In the genomic region with DNA sequence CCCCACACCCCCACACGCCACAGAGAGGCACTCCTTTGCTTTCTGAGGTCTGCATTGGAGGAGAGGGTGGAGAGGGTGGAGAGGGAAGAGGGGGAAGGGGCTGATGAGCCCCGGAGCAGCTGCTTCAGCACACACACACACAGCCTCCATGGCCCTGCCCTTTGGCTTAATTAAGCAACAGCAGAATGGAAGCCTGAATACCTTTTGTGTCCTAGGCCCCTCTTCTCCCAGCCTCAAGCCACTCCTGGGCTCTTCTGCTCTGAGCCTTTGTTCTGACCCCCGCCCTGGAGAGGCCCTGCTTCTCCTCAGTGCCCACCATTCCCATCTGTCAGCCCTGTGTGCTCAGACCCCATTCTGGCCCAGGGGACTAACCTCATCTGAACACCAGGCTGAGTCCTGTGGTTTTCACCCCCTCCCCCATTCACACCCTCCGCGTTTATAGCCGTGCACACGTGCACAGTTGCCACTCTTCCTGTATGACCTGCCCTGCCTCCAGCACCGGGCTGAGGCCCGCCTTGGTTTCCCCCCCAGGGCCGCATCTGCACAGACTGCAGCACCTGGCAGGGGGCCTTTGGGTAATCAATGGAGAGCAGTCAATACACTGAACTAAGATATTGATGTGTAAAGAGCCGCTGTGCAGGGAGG, we compare ENCODE assay signal across 8 mouse cellular contexts.
DNase-seq lines count a peak whose midpoint lies in the region; ATAC-seq and TF ChIP-seq lines count a peak whose summit lies in the region.

No protein-coding gene starts in this region.

- no peak for TF ChIP-seq EP300 in heart, adult 2 months (IDR thresholded peaks at IDR 0.05; ENCODE audit: insufficient read depth, low read depth, low read length)

- TF ChIP-seq POLR2A in heart, adult 2 months (IDR thresholded peaks at IDR 0.05; ENCODE audit: insufficient read depth, low read depth, low read length) = no peak
- no peak for TF ChIP-seq POLR2A in lung, adult 2 months (IDR thresholded peaks at IDR 0.05; ENCODE audit: borderline replicate concordance, extremely low read depth, low read depth, low read length)

- WGBS in heart, embryonic 15.5 days = 54% methylated on average over 11 of the region's 11 CpGs
- WGBS in heart, adult 2 months = 62% methylated on average over 11 of the region's 11 CpGs
- WGBS in embryonic facial prominence, embryonic 14.5 days = 21% methylated on average over 11 of the region's 11 CpGs
- 19% methylated on average over 11 of the region's 11 CpGs for WGBS in limb, embryonic 10.5 days
- WGBS in lung, adult 2 months = 52% methylated on average over 11 of the region's 11 CpGs

- H3K36me3 ChIP-seq in heart, embryonic 15.5 days = no peaks in the 10 kb centered on the region
- no peaks in the 10 kb centered on the region for H3K36me3 ChIP-seq in heart, adult 2 months (ENCODE audit: control insufficient read depth, insufficient read depth, low read length)
- H3K36me3 ChIP-seq in embryonic facial prominence, embryonic 14.5 days (ENCODE audit: control insufficient read depth, insufficient read depth, low read length) = no peaks in the 10 kb centered on the region
- no peaks in the 10 kb centered on the region for H3K36me3 ChIP-seq in limb, embryonic 10.5 days

- peaks cover 9% of the 10 kb centered on the region for H3K4me1 ChIP-seq in heart, embryonic 15.5 days (replicated peaks)
- H3K4me1 ChIP-seq in heart, adult 2 months (ENCODE audit: control insufficient read depth, insufficient read depth, low read length) = no peaks in the 10 kb centered on the region
- H3K4me1 ChIP-seq in embryonic facial prominence, embryonic 14.5 days (ENCODE audit: control insufficient read depth, insufficient read depth, low read length) = peaks cover 3% of the 10 kb centered on the region; the same call in 1 of the 2 replicates
- peaks cover 47% of the 10 kb centered on the region for H3K4me1 ChIP-seq in limb, embryonic 10.5 days
- H3K4me1 ChIP-seq in lung, adult 2 months (ENCODE audit: control insufficient read depth, insufficient read depth, low read length) = no peaks in the 10 kb centered on the region

- no peaks in the 10 kb centered on the region for H3K9me3 ChIP-seq in heart, embryonic 15.5 days (replicated peaks)
- no peaks in the 10 kb centered on the region for H3K9me3 ChIP-seq in embryonic facial prominence, embryonic 14.5 days (ENCODE audit: control insufficient read depth, low read length)
- H3K9me3 ChIP-seq in limb, embryonic 10.5 days (replicated peaks) = no peaks in the 10 kb centered on the region

- DNase-seq in heart, adult 2 months = no peak
- peak; percentile 75 for DNase-seq in embryonic facial prominence, embryonic 14.5 days (ENCODE audit: low spot score)
- DNase-seq in limb, embryonic 10.5 days (ENCODE audit: low spot score) = peak; percentile 56
- peak; percentile 81 for DNase-seq in retina, embryonic 14.5 days (ENCODE audit: low spot score)
- no peak for DNase-seq in adrenal gland, adult 8-10 months
- no peak for DNase-seq in lung, adult 2 months
- DNase-seq in yolk sac, embryonic 10.5 days (ENCODE audit: low spot score) = no peak

- H3K4me2 ChIP-seq in heart, embryonic 15.5 days = no peak overlapping the region
- no peak overlapping the region for H3K4me2 ChIP-seq in embryonic facial prominence, embryonic 14.5 days (ENCODE audit: low read depth, low read length)

- peaks cover 10% of the 10 kb centered on the region for H3K27me3 ChIP-seq in heart, embryonic 15.5 days
- no peaks in the 10 kb centered on the region for H3K27me3 ChIP-seq in heart, adult 2 months (ENCODE audit: control insufficient read depth, insufficient read depth, low read length)
- H3K27me3 ChIP-seq in embryonic facial prominence, embryonic 14.5 days (replicated peaks; ENCODE audit: control insufficient read depth, insufficient read depth, low read length) = no peaks in the 10 kb centered on the region
- H3K27me3 ChIP-seq in limb, embryonic 10.5 days (ENCODE audit: low read depth, poor library complexity, severe bottlenecking) = peaks cover 46% of the 10 kb centered on the region

- no peak for TF ChIP-seq CTCF in heart, adult 2 months (IDR thresholded peaks at IDR 0.05)
- TF ChIP-seq CTCF in lung, adult 2 months (IDR thresholded peaks at IDR 0.05; ENCODE audit: insufficient read depth, low read length) = no peak

- ATAC-seq in heart, embryonic 15.5 days (replicated peaks; ENCODE audit: insufficient number of reproducible peaks, insufficient read depth, low FRiP score, low read depth) = peak; percentile 19; the same call in 1 of the 2 replicates
- peak; percentile 88 for ATAC-seq in embryonic facial prominence, embryonic 14.5 days (ENCODE audit: low read depth)

- H3K27ac ChIP-seq in heart, embryonic 15.5 days = no peak overlapping the region
- H3K27ac ChIP-seq in heart, adult 2 months = no peak overlapping the region
- no peak overlapping the region for H3K27ac ChIP-seq in embryonic facial prominence, embryonic 14.5 days (replicated peaks; ENCODE audit: low read depth, low read length)
- H3K27ac ChIP-seq in limb, embryonic 10.5 days = peak overlapping the region; percentile 77

- no peak overlapping the region for H3K4me3 ChIP-seq in heart, embryonic 15.5 days
- H3K4me3 ChIP-seq in heart, adult 2 months = no peak overlapping the region
- no peak overlapping the region for H3K4me3 ChIP-seq in embryonic facial prominence, embryonic 14.5 days (ENCODE audit: low read depth, low read length)
- no peak overlapping the region for H3K4me3 ChIP-seq in limb, embryonic 10.5 days
- no peak overlapping the region for H3K4me3 ChIP-seq in lung, adult 2 months (replicated peaks; ENCODE audit: extremely low read depth, low read depth, low read length)

- H3K9ac ChIP-seq in heart, embryonic 15.5 days = no peak overlapping the region
- H3K9ac ChIP-seq in heart, adult 2 months (ENCODE audit: low read depth, low read length) = no peak overlapping the region
- no peak overlapping the region for H3K9ac ChIP-seq in embryonic facial prominence, embryonic 14.5 days (ENCODE audit: low read depth, low read length)

- intact Hi-C loops in heart, adult 2 months (cut with DNase I) = no loop called here

- no peaks in the 10 kb centered on the region for H3K79me2 ChIP-seq in heart, adult 2 months (replicated peaks; ENCODE audit: control insufficient read depth, insufficient read depth, low read length)

Comparison
In these comparisons a context has a peak if more than half of its experiments do, and no peak if none do; other contexts are left out.
1. DNase-seq: peak in embryonic facial prominence, embryonic 14.5 days (single experiment), limb, embryonic 10.5 days (single experiment) and retina, embryonic 14.5 days (single experiment); none in heart, adult 2 months (0 of 2), adrenal gland, adult 8-10 months (single experiment), lung, adult 2 months (single experiment) and yolk sac, embryonic 10.5 days (single experiment).